Mouse (Mus musculus): Measurements from ENCODE around the gene Afmid. TPM values are rescaled to one million over a fixed set of nuclear protein-coding genes. Genes with fewer than 3 reads are reported as not detected.
"Not testable (repeated sequence)": the region's sequence is repeated elsewhere in the genome, so short reads cannot be mapped to it uniquely, and the experiment has no call there.

The Afmid gene
- polyA plus RNA-seq, 1 experiment from 2014 or later, result 5.7 TPM

DNA sequence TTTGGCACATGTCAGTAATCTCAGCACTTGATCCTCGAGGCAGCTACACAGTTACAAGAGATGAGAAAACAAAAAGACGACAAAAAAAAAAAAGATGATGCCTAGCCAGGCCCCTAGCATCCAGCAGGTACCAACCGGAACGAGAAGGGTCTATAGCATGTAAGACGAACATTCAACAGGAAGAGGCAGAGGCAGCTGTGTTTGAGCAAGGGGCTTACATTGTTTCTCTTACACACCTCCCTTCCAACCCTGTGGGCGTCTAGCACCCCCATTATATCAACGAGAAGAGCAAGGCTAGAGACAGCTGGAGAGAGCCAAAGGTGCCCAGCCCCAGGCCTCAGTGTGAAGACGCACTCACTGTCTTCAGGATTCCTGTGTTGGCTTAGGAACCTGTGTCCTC is 1.2 kb downstream of the Afmid start:
- no peak for DNase-seq (ENCODE audit: low spot score)
- Histone ChIP-seq H3K9ac (ENCODE audit: low read length) (no peak overlapping the region; the same call in 1 of the 2 replicates), H3K4me1 (ENCODE audit: control insufficient read depth, insufficient read depth, low read length) (peaks cover 22% of the 10 kb centered on the region), H3K27ac (ENCODE audit: low read depth, low read length) (no peak overlapping the region), H3K9me3 (replicated peaks; ENCODE audit: control insufficient read depth, low read length) (no peaks in the 10 kb centered on the region), H3K4me3 (ENCODE audit: low read depth, low read length) (no peak overlapping the region), H3K27me3 (replicated peaks; ENCODE audit: control insufficient read depth, insufficient read depth, low read length) (no peaks in the 10 kb centered on the region), H3K4me2 (ENCODE audit: low read length) (peak overlapping the region; percentile 74), H3K36me3 (ENCODE audit: control insufficient read depth, insufficient read depth, low read length) (0 out of 2 replicates have a peak, but pooled peaks cover 4% of the 10 kb centered on the region)
- whole genome bisulfite sequencing, result 52% methylated on average over 8 of the region's 8 CpGs
- ATAC-seq, result no peak

DNA sequence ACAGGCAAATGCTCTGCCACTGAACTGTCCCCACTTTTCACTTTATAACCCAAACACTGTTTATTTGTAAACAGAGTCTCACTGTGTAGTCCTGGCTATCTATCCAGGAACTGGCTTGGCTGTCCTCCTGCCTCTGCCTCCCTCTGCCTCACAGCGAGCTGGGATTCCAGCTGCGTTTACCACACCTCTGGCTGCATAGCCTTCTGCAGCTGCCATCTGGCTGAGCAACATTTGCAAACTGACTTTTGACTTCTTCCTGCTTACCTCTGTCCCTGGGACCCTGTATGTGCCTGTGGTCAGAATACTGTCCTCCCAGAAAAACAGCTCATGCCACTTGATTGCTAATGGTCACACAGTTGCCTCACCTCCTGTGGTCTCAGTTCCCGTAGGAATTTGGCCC is 1.7 kb downstream of the Afmid start:
- Histone ChIP-seq H3K36me3 (ENCODE audit: control insufficient read depth, insufficient read depth, low read length) (0 out of 2 replicates have a peak, but pooled peaks cover 2% of the 10 kb centered on the region), H3K4me2 (ENCODE audit: low read length) (no peak overlapping the region), H3K27ac (ENCODE audit: low read depth, low read length) (no peak overlapping the region), H3K4me1 (ENCODE audit: control insufficient read depth, insufficient read depth, low read length) (peaks cover 26% of the 10 kb centered on the region), H3K9ac (ENCODE audit: low read length) (no peak overlapping the region), H3K9me3 (replicated peaks; ENCODE audit: control insufficient read depth, low read length) (no peaks in the 10 kb centered on the region), H3K27me3 (replicated peaks; ENCODE audit: control insufficient read depth, insufficient read depth, low read length) (no peaks in the 10 kb centered on the region), H3K4me3 (ENCODE audit: low read depth, low read length) (no peak overlapping the region)
- ATAC-seq (no peak), DNase-seq (ENCODE audit: low spot score) (no peak)
- WGBS, result 79% methylated on average over 3 of the region's 3 CpGs

- 72% methylated on average over 18 of the region's 18 CpGs for WGBS
- Histone ChIP-seq H3K27ac (ENCODE audit: low read depth, low read length) (no peak overlapping the region), H3K9me3 (replicated peaks; ENCODE audit: control insufficient read depth, low read length) (no peaks in the 10 kb centered on the region), H3K27me3 (replicated peaks; ENCODE audit: control insufficient read depth, insufficient read depth, low read length) (no peaks in the 10 kb centered on the region), H3K36me3 (ENCODE audit: control insufficient read depth, insufficient read depth, low read length) (no peaks in the 10 kb centered on the region), H3K9ac (ENCODE audit: low read length) (no peak overlapping the region; the same call in 1 of the 2 replicates), H3K4me3 (ENCODE audit: low read depth, low read length) (no peak overlapping the region), H3K4me1 (ENCODE audit: control insufficient read depth, insufficient read depth, low read length) (peaks cover 26% of the 10 kb centered on the region), H3K4me2 (ENCODE audit: low read length) (no peak overlapping the region)
- peak; percentile 45 for DNase-seq (ENCODE audit: low spot score)
- no peak for ATAC-seq
Observed at GRCm38 (mm10) chr11:117828149-117828887, 2.6 kb downstream of the Afmid start.

DNA sequence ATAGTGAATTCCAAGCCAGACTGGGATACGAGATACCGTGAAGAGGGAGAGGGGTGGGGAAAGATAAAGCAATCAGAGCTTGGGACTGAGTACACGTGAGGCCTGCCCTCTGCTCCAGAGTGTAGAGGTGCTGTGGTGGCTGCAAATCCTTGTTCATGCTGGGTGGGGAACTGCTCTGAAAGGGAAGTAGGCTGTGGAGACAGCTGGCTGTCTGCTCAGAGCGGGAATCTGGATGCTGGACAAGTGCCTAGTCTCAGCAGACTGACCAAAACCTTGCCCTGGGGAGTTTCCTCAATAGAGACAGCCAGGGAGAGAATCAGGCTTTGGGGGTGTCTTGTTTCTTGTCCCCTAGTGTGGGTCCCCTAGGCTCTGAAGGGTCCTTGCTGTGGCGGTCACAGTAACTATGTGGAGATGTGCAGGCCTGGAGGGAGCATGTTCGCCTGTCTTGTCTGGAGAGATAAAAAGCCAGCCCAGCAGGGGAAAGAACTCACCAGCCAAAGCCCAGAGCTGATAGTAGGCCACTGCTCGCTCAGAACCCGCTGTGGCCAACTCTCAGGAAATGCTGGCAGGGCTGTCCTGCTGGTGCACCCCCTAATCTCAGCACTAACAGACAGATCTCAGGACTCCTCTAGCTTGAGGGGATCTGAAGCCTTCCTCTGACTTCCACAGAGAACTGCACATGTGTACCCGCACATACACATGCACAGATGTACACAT is 3.3 kb downstream of the Afmid start:
- no peak for DNase-seq (ENCODE audit: low spot score)
- WGBS, result 56% methylated on average over 9 of the region's 9 CpGs

GRCm38 (mm10) chr11:117829671-117830215 is 4.0 kb downstream of the Afmid start:
- H3K4me3 ChIP-seq (ENCODE audit: low read depth, low read length), result no peak overlapping the region
- no peaks in the 10 kb centered on the region for H3K9me3 ChIP-seq (replicated peaks; ENCODE audit: control insufficient read depth, low read length)
- peaks cover 20% of the 10 kb centered on the region; the same call in 1 of the 2 replicates for H3K4me1 ChIP-seq (ENCODE audit: control insufficient read depth, insufficient read depth, low read length)
- H3K4me2 ChIP-seq (ENCODE audit: low read length), result no peak overlapping the region
- no peaks in the 10 kb centered on the region for H3K27me3 ChIP-seq (replicated peaks; ENCODE audit: control insufficient read depth, insufficient read depth, low read length)
- 87% methylated on average over 2 of the region's 2 CpGs for WGBS
- no peak overlapping the region for H3K9ac ChIP-seq (ENCODE audit: low read length)
- no peak for ATAC-seq
- no peak for DNase-seq (ENCODE audit: low spot score)
- H3K27ac ChIP-seq (ENCODE audit: low read depth, low read length), result no peak overlapping the region
- H3K36me3 ChIP-seq (ENCODE audit: control insufficient read depth, insufficient read depth, low read length), result no peaks in the 10 kb centered on the region

More for the DNA sequence above, 3.3 kb downstream of the Afmid start:
- no peak overlapping the region for H3K4me3 ChIP-seq (ENCODE audit: low read depth, low read length)
- no peak overlapping the region for H3K4me2 ChIP-seq (ENCODE audit: low read length)
- no peaks in the 10 kb centered on the region for H3K27me3 ChIP-seq (replicated peaks; ENCODE audit: control insufficient read depth, insufficient read depth, low read length)
- 0 out of 2 replicates have a peak overlapping the region, but pooled peaks have one; percentile 24 for H3K27ac ChIP-seq (ENCODE audit: low read depth, low read length)
- peak overlapping the region; percentile 17; the same call in 1 of the 2 replicates for H3K9ac ChIP-seq (ENCODE audit: low read length)
- H3K4me1 ChIP-seq (ENCODE audit: control insufficient read depth, insufficient read depth, low read length), result peaks cover 24% of the 10 kb centered on the region
- no peaks in the 10 kb centered on the region for H3K9me3 ChIP-seq (replicated peaks; ENCODE audit: control insufficient read depth, low read length)
- H3K36me3 ChIP-seq (ENCODE audit: control insufficient read depth, insufficient read depth, low read length), result no peaks in the 10 kb centered on the region
- ATAC-seq, result no peak

DNA sequence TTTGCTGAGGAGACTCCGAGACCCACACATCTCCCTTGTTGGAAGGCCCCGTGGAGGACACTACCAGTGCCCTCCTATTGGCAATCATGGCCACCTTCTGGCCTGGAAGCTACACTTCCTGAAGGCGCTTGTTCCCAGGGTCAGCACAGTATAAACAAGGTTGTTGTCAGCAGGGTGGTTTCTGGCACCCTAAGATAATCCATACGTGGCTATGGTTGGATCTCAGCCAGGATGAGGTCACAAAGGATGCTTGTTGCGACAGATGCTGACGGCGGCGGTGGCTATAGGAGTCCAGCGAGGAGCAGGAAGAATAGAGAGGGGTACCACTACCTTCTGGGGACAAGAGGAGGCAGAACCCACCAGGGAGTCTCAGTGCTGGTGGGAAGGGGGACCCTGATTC is 4.7 kb downstream of the Afmid start:
- Histone ChIP-seq H3K27me3 (replicated peaks; ENCODE audit: control insufficient read depth, insufficient read depth, low read length) (no peaks in the 10 kb centered on the region), H3K4me2 (ENCODE audit: low read length) (no peak overlapping the region), H3K4me1 (ENCODE audit: control insufficient read depth, insufficient read depth, low read length) (peaks cover 14% of the 10 kb centered on the region; the same call in 1 of the 2 replicates), H3K27ac (ENCODE audit: low read depth, low read length) (no peak overlapping the region), H3K4me3 (ENCODE audit: low read depth, low read length) (no peak overlapping the region), H3K9me3 (replicated peaks; ENCODE audit: control insufficient read depth, low read length) (no peaks in the 10 kb centered on the region), H3K9ac (ENCODE audit: low read length) (no peak overlapping the region), H3K36me3 (ENCODE audit: control insufficient read depth, insufficient read depth, low read length) (no peaks in the 10 kb centered on the region)
- 59% methylated on average over 9 of the region's 9 CpGs for WGBS
- DNase-seq (ENCODE audit: low spot score) (peak; percentile 33), ATAC-seq (no peak)

- Histone ChIP-seq H3K4me1 (ENCODE audit: control insufficient read depth, insufficient read depth, low read length) (peaks cover 17% of the 10 kb centered on the region; the same call in 1 of the 2 replicates), H3K9me3 (replicated peaks; ENCODE audit: control insufficient read depth, low read length) (no peaks in the 10 kb centered on the region), H3K4me3 (ENCODE audit: low read depth, low read length) (peak overlapping the region; percentile 21), H3K36me3 (ENCODE audit: control insufficient read depth, insufficient read depth, low read length) (no peaks in the 10 kb centered on the region), H3K27ac (ENCODE audit: low read depth, low read length) (no peak overlapping the region), H3K4me2 (ENCODE audit: low read length) (peak overlapping the region; percentile 51), H3K9ac (ENCODE audit: low read length) (no peak overlapping the region), H3K27me3 (replicated peaks; ENCODE audit: control insufficient read depth, insufficient read depth, low read length) (no peaks in the 10 kb centered on the region)
- ATAC-seq (peak; percentile 73), DNase-seq (ENCODE audit: low spot score) (peak; percentile 79)
- WGBS, result 19% methylated on average over 28 of the region's 28 CpGs
Observed at GRCm38 (mm10) chr11:117832086-117832969, 6.6 kb downstream of the Afmid start.

GRCm38 (mm10) chr11:117833509-117833908 is 7.8 kb downstream of the Afmid start:
- H3K4me2 ChIP-seq (ENCODE audit: low read length); H3K9ac ChIP-seq (ENCODE audit: low read length); H3K4me3 ChIP-seq (ENCODE audit: low read depth, low read length); H3K27ac ChIP-seq (ENCODE audit: low read depth, low read length); H3K27me3 ChIP-seq (replicated peaks; ENCODE audit: control insufficient read depth, insufficient read depth, low read length); DNase-seq (ENCODE audit: low spot score); ATAC-seq; H3K9me3 ChIP-seq (replicated peaks; ENCODE audit: control insufficient read depth, low read length); H3K4me1 ChIP-seq (ENCODE audit: control insufficient read depth, insufficient read depth, low read length); H3K36me3 ChIP-seq (ENCODE audit: control insufficient read depth, insufficient read depth, low read length): not testable (repeated sequence)
- WGBS, result 92% methylated on average over 4 of the region's 6 CpGs

All from forebrain, embryonic 14.5 days (tissue).